Comparison of ENCODE assay signal across 9 mouse cellular contexts in the genomic region with DNA sequence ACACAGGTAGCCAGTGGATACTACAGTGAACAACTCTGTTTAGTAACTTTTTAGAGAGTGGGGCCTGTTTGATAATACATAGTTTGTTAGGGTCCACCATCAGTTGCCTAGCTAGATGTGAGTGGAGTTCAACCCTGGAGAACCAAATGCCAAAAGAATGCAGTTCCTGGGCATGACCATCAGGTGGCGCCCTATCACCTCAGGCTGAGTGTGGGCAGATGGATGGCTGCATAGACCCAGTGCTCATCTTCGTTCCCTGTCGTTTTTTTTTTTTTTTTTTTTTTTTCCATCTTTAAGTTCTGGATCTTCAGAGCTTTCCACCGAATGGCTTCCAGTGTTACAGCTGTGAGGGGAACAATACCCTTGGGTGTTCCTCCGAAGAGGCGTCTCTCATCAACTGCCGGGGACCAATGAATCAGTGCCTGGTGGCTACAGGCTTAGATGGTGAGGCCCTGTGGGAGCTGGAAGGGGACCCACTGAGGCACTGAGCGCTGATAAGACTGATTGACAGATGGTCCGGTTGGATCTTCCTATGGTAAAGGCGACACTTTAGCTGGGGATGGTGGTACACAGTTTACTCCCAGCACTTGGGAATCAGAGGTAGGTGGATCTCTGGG. TPM values are rescaled to one million over a fixed set of nuclear protein-coding genes. Genes with fewer than 3 reads are reported as not detected.
DNase-seq lines count a peak whose midpoint lies in the region; ATAC-seq and TF ChIP-seq lines count a peak whose summit lies in the region.
"Had no signal": no experiment of that assay in that cellular context is flagged by ENCODE, and none has a peak within 500 bp of the region (broad histone marks: within the 10 kb centered on the region; RNA-seq: fewer than 3 reads in every experiment).

No protein-coding gene starts in this region.

- TF ChIP-seq CTCF in gastrocnemius, adult 2 months (IDR thresholded peaks at IDR 0.05) = peak; percentile 86
- peak; percentile 95 for TF ChIP-seq CTCF in kidney, postnatal 0 days (IDR thresholded peaks at IDR 0.05; ENCODE audit: low read depth)
- TF ChIP-seq CTCF in liver, embryonic 14.5 days (IDR thresholded peaks at IDR 0.05; ENCODE audit: low read depth) = peak; percentile 92

- no peak overlapping the region for H3K9ac ChIP-seq in kidney, postnatal 0 days (ENCODE audit: low read depth, low read length)
- H3K9ac ChIP-seq in liver, embryonic 14.5 days (replicated peaks) = no peak overlapping the region
- H3K9ac ChIP-seq in neural tube, embryonic 12.5 days = no peak overlapping the region
- H3K9ac ChIP-seq: lung, embryonic 15.5 days had no signal

- H3K4me2 ChIP-seq in kidney, postnatal 0 days (ENCODE audit: low read length) = no peak overlapping the region
- no peak overlapping the region for H3K4me2 ChIP-seq in liver, embryonic 14.5 days (ENCODE audit: low read depth)
- H3K4me2 ChIP-seq in neural tube, embryonic 12.5 days (replicated peaks) = no peak overlapping the region
- H3K4me2 ChIP-seq: lung, embryonic 15.5 days had no signal

- WGBS in kidney, postnatal 0 days = 56% methylated on average over 10 of the region's 10 CpGs
- 51% methylated on average over 10 of the region's 10 CpGs for WGBS in liver, embryonic 14.5 days (ENCODE audit: insufficient replicate concordance)
- 46% methylated on average over 10 of the region's 10 CpGs for WGBS in neural tube, embryonic 12.5 days

- TF ChIP-seq EP300 in liver, embryonic 14.5 days (IDR thresholded peaks at IDR 0.05; ENCODE audit: low read depth) = no peak

- intact Hi-C loops in gastrocnemius, adult 2 months (cut with DNase I) = loop anchor here (5.0 kb wide), 1 partner anchor 88 kb away; no protein-coding TSS in a partner anchor

- no peaks in the 10 kb centered on the region for H3K4me1 ChIP-seq in kidney, postnatal 0 days (replicated peaks; ENCODE audit: insufficient read depth, low read length)
- H3K4me1 ChIP-seq in liver, embryonic 14.5 days (replicated peaks; ENCODE audit: control insufficient read depth in 2 of 2, insufficient read depth in 2 of 2, low read length in 1 of 2) = no peaks in the 10 kb centered on the region
- H3K4me1 ChIP-seq in neural tube, embryonic 12.5 days = no peaks in the 10 kb centered on the region
- H3K4me1 ChIP-seq: lung, embryonic 15.5 days had no signal

- 0 out of 2 replicates have a peak, but pooled peaks cover 3% of the 10 kb centered on the region for H3K36me3 ChIP-seq in kidney, postnatal 0 days (ENCODE audit: insufficient read depth, low read length)
- H3K36me3 ChIP-seq in liver, embryonic 14.5 days (replicated peaks; ENCODE audit: control insufficient read depth, insufficient read depth, low read depth) = no peaks in the 10 kb centered on the region
- H3K36me3 ChIP-seq in neural tube, embryonic 12.5 days = no peaks in the 10 kb centered on the region

- no peak for ATAC-seq in kidney, postnatal 0 days (replicated peaks; ENCODE audit: low FRiP score, low read depth)
- no peak for ATAC-seq in liver, embryonic 14.5 days (ENCODE audit: insufficient read depth)
- peak; percentile 34; the same call in 1 of the 2 replicates for ATAC-seq in neural tube, embryonic 12.5 days (ENCODE audit: low FRiP score, low read depth)

- H3K9me3 ChIP-seq in kidney, postnatal 0 days (replicated peaks; ENCODE audit: low read length) = no peaks in the 10 kb centered on the region
- no peaks in the 10 kb centered on the region; the same call in 1 of the 2 replicates for H3K9me3 ChIP-seq in liver, embryonic 14.5 days (ENCODE audit: control insufficient read depth, low read length)
- H3K9me3 ChIP-seq in neural tube, embryonic 12.5 days = 0 out of 2 replicates have a peak, but pooled peaks cover 2% of the 10 kb centered on the region
- H3K9me3 ChIP-seq: lung, embryonic 15.5 days had no signal

- H3K27ac ChIP-seq in gastrocnemius, adult 2 months = no peak overlapping the region; the same call in 1 of the 2 replicates
- no peak overlapping the region for H3K27ac ChIP-seq in kidney, postnatal 0 days
- H3K27ac ChIP-seq in liver, embryonic 14.5 days = no peak overlapping the region
- no peak overlapping the region for H3K27ac ChIP-seq in neural tube, embryonic 12.5 days
- H3K27ac ChIP-seq: lung, embryonic 15.5 days had no signal

- H3K27me3 ChIP-seq in kidney, postnatal 0 days (ENCODE audit: insufficient read depth, low read length) = no peaks in the 10 kb centered on the region
- H3K27me3 ChIP-seq in liver, embryonic 14.5 days (ENCODE audit: control insufficient read depth, insufficient read depth, low read length) = no peaks in the 10 kb centered on the region
- H3K27me3 ChIP-seq in neural tube, embryonic 12.5 days (replicated peaks) = no peaks in the 10 kb centered on the region
- H3K27me3 ChIP-seq: lung, embryonic 15.5 days had no signal

- H3K4me3 ChIP-seq in gastrocnemius, adult 2 months = no peak overlapping the region
- H3K4me3 ChIP-seq in kidney, postnatal 0 days (replicated peaks; ENCODE audit: low read depth, low read length) = no peak overlapping the region
- no peak overlapping the region for H3K4me3 ChIP-seq in liver, embryonic 14.5 days (ENCODE audit: insufficient read depth in 1 of 2, low read depth in 2 of 2, low read length in 2 of 2)
- no peak overlapping the region for H3K4me3 ChIP-seq in neural tube, embryonic 12.5 days
- H3K4me3 ChIP-seq: lung, embryonic 15.5 days had no signal

- peak; percentile 55 for DNase-seq in urinary bladder, postnatal 14 days (ENCODE audit: low spot score)
- DNase-seq in urinary bladder, postnatal 10 days (ENCODE audit: low spot score) = no peak
- DNase-seq in cerebellum, adult 9-11 months = peak; percentile 82
- peak; percentile 74 for DNase-seq in gastrocnemius, adult 2 months
- peak; percentile 78 for DNase-seq in kidney, postnatal 0 days (ENCODE audit: low spot score)
- DNase-seq in liver, embryonic 14.5 days (ENCODE audit: low read depth in 3 of 3, low spot score in 3 of 3) = no peak
- DNase-seq in thymus, postnatal 10 days (ENCODE audit: low spot score in 2 of 2) = peak; percentile 48 to 71

RNA-seq across cellular contexts. Expression of gene Cadm4, which starts 7.8 kb away (rescaled TPM):
- 1 to 10 TPM; 2.4 to 2.8 TPM for total RNA-seq in gastrocnemius, adult 2 months (2021)
- polyA plus RNA-seq in kidney, postnatal 0 days (2015; fragmentation: Nextera tagmentation; extraction: Ambion mirVana) = 7.1 and 8.2 TPM in 2 replicates
- 0.43 and 0.48 TPM in 2 replicates for polyA plus RNA-seq in liver, embryonic 14.5 days (2012; rRNA removed)
- 0.05 TPM in 1 of 2 replicates, not detected in the other for polyA plus RNA-seq in liver, embryonic 14.5 days (2014; fragmentation: Nextera tagmentation; extraction: Ambion mirVana)
- polyA plus RNA-seq in neural tube, embryonic 12.5 days (2016; fragmentation: Nextera tagmentation; extraction: Ambion mirVana) = 42.8 and 60.0 TPM in 2 replicates

RNA-seq across cellular contexts. Expression of gene Plaur, which starts 11.7 kb away (rescaled TPM):
- 1 to 10 TPM in 1 of 2 experiments, under 1 TPM in 1; 0.89 to 1.3 TPM for total RNA-seq in gastrocnemius, adult 2 months (2021)
- 11.5 and 15.9 TPM in 2 replicates for polyA plus RNA-seq in kidney, postnatal 0 days (2015; fragmentation: Nextera tagmentation; extraction: Ambion mirVana)
- polyA plus RNA-seq in liver, embryonic 14.5 days (2012; rRNA removed) = 1.7 and 2.1 TPM in 2 replicates
- 2.7 and 3.5 TPM in 2 replicates for polyA plus RNA-seq in liver, embryonic 14.5 days (2014; fragmentation: Nextera tagmentation; extraction: Ambion mirVana)
- polyA plus RNA-seq in neural tube, embryonic 12.5 days (2016; fragmentation: Nextera tagmentation; extraction: Ambion mirVana) = 1.7 and 2.0 TPM in 2 replicates

RNA-seq across cellular contexts. Expression of gene Irgc1, which starts 21.9 kb away (rescaled TPM):
- total RNA-seq in gastrocnemius, adult 2 months (2021) = not detected
- not detected in 2 replicates for polyA plus RNA-seq in kidney, postnatal 0 days (2015; fragmentation: Nextera tagmentation; extraction: Ambion mirVana)
- not detected in 2 replicates for polyA plus RNA-seq in liver, embryonic 14.5 days (2012; rRNA removed)
- polyA plus RNA-seq in liver, embryonic 14.5 days (2014; fragmentation: Nextera tagmentation; extraction: Ambion mirVana) = not detected in 2 replicates
- not detected in 2 replicates for polyA plus RNA-seq in neural tube, embryonic 12.5 days (2016; fragmentation: Nextera tagmentation; extraction: Ambion mirVana)
- polyA plus RNA-seq: lung, embryonic 15.5 days had no signal

RNA-seq across cellular contexts. Expression of gene Zfp428, which starts 32.8 kb away (rescaled TPM):
- 1 to 10 TPM; 3.5 to 6.5 TPM for total RNA-seq in gastrocnemius, adult 2 months (2021)
- polyA plus RNA-seq in kidney, postnatal 0 days (2015; fragmentation: Nextera tagmentation; extraction: Ambion mirVana) = 40.2 and 41.4 TPM in 2 replicates
- polyA plus RNA-seq in liver, embryonic 14.5 days (2012; rRNA removed) = 3.8 and 4.0 TPM in 2 replicates
- 2.3 TPM in 2 replicates for polyA plus RNA-seq in liver, embryonic 14.5 days (2014; fragmentation: Nextera tagmentation; extraction: Ambion mirVana)
- 172 and 176 TPM in 2 replicates for polyA plus RNA-seq in neural tube, embryonic 12.5 days (2016; fragmentation: Nextera tagmentation; extraction: Ambion mirVana)

RNA-seq across cellular contexts. Expression of gene AC161166.1, which starts 38.2 kb away (rescaled TPM):
- total RNA-seq in gastrocnemius, adult 2 months (2021) = not detected
- polyA plus RNA-seq in kidney, postnatal 0 days (2015; fragmentation: Nextera tagmentation; extraction: Ambion mirVana) = 0.06 and 0.12 TPM in 2 replicates
- not detected in 2 replicates for polyA plus RNA-seq in liver, embryonic 14.5 days (2012; rRNA removed)
- polyA plus RNA-seq in liver, embryonic 14.5 days (2014; fragmentation: Nextera tagmentation; extraction: Ambion mirVana) = not detected in 2 replicates
- polyA plus RNA-seq in neural tube, embryonic 12.5 days (2016; fragmentation: Nextera tagmentation; extraction: Ambion mirVana) = 1.2 and 1.5 TPM in 2 replicates

Comparison
In these comparisons a context has a peak if more than half of its experiments do, and no peak if none do; other contexts are left out.
1. DNase-seq: peak in urinary bladder, postnatal 14 days (single experiment), cerebellum, adult 9-11 months (single experiment), gastrocnemius, adult 2 months (single experiment), kidney, postnatal 0 days (single experiment) and thymus, postnatal 10 days (2 of 2); none in urinary bladder, postnatal 10 days (single experiment) and liver, embryonic 14.5 days (0 of 3).
2. Peak in every context shown above with its lines, with median percentiles within 50 percentile points of each other: CTCF ChIP-seq.